Mouse (Mus musculus) cerebellum, adult 9-10 months (tissue): ENCODE measurements around the gene Cdk5r1.
"Not testable (repeated sequence)": the region's sequence is repeated elsewhere in the genome, so short reads cannot be mapped to it uniquely, and the experiment has no call there.

Experiments
- DNase-seq: peaks from one replicate; pipeline ENCODE4 v3.0.0; 2022

Gene Cdk5r1

GRCm38 (mm10) chr11:80476222-80477189 is at the start of gene Cdk5r1:
Gene Cdk5r1, plus strand, starts transcription at chr11:80477023.
- DNase-seq = peak; percentile 95

- DNase-seq = peak; percentile 97
Observed at GRCm38 (mm10) chr11:80428381-80429008, 48.3 kb upstream of the Cdk5r1 start, which contains the start of gene Psmd11. Gene Psmd11, plus strand, starts transcription at chr11:80428615.

GRCm38 (mm10) chr11:80429009-80429475 is 47.8 kb upstream of the Cdk5r1 start:
- DNase-seq = peak; percentile 37

GRCm38 (mm10) chr11:80429500-80430166 is 47.2 kb upstream of the Cdk5r1 start:
- DNase-seq = no peak

- no peak for DNase-seq
Observed at GRCm38 (mm10) chr11:80430366-80430910, 46.4 kb upstream of the Cdk5r1 start.

GRCm38 (mm10) chr11:80446916-80447315 is 29.9 kb upstream of the Cdk5r1 start:
- no peak for DNase-seq

GRCm38 (mm10) chr11:80449859-80450258 is 27.0 kb upstream of the Cdk5r1 start:
- no peak for DNase-seq

GRCm38 (mm10) chr11:80452242-80452641 is 24.6 kb upstream of the Cdk5r1 start:
- no peak for DNase-seq

GRCm38 (mm10) chr11:80453198-80453597 is 23.6 kb upstream of the Cdk5r1 start:
- no peak for DNase-seq

- not testable (repeated sequence) for DNase-seq
Observed at GRCm38 (mm10) chr11:80463605-80464130, 13.2 kb upstream of the Cdk5r1 start.

- peak; percentile 52 for DNase-seq
Observed at GRCm38 (mm10) chr11:80471836-80472605, 4.8 kb upstream of the Cdk5r1 start.

GRCm38 (mm10) chr11:80474175-80474691 is 2.6 kb upstream of the Cdk5r1 start:
- peak; percentile 85 for DNase-seq

- DNase-seq = peak; percentile 66
Observed at GRCm38 (mm10) chr11:80474846-80475245, 2.0 kb upstream of the Cdk5r1 start.

- no peak for DNase-seq
Observed at GRCm38 (mm10) chr11:80475544-80475943, 1.3 kb upstream of the Cdk5r1 start.

GRCm38 (mm10) chr11:80477341-80478199 is 747 bp downstream of the Cdk5r1 start:
- DNase-seq = peak; percentile 76

GRCm38 (mm10) chr11:80478694-80479412 is 2.0 kb downstream of the Cdk5r1 start:
- peak; percentile 52 for DNase-seq

- peak; percentile 69 for DNase-seq
Observed at GRCm38 (mm10) chr11:80479425-80479824, 2.6 kb downstream of the Cdk5r1 start.

- DNase-seq = peak; percentile 59
Observed at GRCm38 (mm10) chr11:80479906-80480866, 3.4 kb downstream of the Cdk5r1 start.
